Mouse (Mus musculus): ENCODE results near the gene Cabp1.

Cabp1 gene

DNA sequence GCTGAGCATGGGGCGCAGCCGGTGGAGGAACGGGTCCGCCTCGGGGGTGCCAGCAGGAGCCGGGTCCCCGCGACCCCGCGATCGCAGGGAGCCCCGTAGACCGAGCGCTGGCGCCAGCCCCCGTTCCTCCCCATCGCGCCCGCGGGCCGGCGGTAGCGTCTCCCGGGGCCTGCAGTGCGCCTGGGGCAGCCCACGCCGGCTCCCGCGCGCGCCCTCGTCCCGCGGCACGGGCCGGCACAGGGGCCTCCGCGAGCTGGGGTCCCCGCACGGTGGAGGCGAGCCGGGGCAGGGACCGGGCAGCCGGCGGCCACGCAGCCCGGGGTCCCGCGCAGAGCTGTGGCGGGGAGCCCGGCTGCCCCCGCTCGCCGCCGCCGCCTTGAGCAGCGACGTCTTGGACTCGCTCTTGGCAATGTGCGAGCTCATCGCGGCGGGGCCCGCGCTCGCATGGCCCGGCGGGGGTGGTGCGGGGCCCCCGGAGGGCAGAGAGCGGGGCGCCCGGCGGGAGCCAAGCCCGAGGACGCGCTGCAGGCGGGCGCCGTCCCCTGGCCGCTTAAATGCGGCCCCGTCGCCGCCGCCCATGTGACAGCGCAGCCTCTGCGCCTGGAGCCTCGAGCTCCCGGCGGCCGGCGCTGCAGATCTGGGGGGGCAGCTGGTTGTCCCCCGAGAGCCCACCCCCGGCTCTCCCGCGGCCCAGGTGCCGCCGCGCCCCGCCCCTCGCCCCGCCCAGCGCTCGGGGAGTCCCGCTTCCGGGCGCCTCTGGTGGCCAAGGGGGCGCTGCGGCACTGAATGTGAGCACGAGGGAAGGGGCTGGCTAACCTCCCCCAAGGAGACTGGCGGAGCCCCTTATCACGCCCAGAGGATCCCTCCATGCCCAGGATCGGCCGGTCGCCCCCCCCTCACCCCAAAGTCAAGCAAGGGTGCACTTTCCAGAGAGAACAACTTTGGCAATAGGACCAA is at the start of gene Cabp1:
Gene Cabp1, minus strand, starts transcription at position 713 of the 957 bp plus-strand sequence.
- DNase-seq (ENCODE audit: low spot score), result no peak

DNA sequence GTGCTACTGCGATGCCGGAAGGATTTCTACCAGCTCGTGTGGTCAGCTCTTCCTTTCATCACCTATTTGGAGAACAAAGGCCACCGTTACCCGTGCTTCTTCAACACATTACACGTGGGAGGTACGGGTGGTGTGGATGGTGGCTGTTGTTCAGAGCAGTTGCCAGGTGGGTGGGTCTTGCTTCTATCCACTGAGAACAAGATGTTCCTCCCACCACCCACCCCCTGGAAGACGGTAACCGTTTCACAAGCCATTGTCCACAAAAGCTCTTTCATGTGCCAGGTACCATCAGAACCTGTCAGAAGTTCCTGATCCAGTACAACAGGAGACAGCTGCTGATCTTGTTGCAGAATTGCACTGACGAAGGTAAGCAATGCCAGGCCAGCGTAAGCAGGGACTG is 46.0 kb upstream of the Cabp1 start:
- DNase-seq (ENCODE audit: low spot score), result no peak

GRCm38 (mm10) chr5:115238729-115239195 is 44.6 kb upstream of the Cabp1 start:
- no peak for DNase-seq (ENCODE audit: low spot score)

- peak; percentile 86 for DNase-seq (ENCODE audit: low spot score)
Observed at GRCm38 (mm10) chr5:115237803-115238728, 43.9 kb upstream of the Cabp1 start.

DNA sequence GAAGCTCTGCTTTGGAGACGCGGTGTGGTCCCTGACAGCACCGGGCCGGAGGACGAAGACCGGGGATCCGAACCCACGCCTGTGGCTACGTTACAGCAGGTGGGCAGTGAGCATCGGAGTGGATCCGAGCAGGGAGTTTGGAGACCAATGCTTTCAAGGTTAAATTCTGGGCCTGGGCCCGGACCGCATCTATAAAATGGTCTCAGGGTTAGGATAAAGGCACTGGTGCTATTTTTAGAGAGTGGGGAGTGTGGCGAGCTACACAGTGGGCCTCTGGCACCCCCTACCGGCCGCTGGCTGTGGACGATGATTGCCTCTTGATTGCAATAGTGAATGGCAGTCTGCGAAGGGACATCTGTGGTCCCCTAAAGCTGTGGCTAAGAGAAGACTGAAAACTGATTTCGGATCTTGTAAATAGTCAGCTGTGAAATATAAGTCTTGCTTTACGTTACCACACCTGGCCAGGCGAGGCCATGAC is 41.6 kb upstream of the Cabp1 start, which contains the start of gene Pop5:
Gene Pop5, plus strand, starts transcription at position 51 of the 478 bp plus-strand sequence.
- DNase-seq (ENCODE audit: low spot score), result peak; percentile 89

GRCm38 (mm10) chr5:115235323-115235771 is 41.2 kb upstream of the Cabp1 start:
- peak; percentile 38 for DNase-seq (ENCODE audit: low spot score)

DNA sequence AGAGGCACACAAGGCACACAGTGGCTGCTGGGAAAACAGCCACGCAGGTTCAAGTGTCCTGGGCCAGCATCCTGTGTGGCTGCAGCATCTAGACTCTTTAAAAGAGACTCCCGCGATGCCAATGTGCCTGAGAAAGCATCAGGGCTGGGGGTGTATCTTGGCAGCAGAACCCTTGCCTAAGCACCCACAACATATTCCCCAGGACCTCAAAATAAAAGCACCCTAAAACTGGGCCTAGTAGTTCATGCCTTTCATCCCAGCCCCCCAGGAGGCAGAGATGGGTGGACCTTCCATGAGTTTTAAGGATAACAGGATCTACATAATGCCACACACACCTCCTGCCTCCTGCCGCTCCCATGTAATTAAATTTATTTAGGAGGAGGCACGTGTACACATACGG is 40.3 kb upstream of the Cabp1 start:
- no peak for DNase-seq (ENCODE audit: low spot score)

- DNase-seq (ENCODE audit: low spot score), result no peak
Observed at GRCm38 (mm10) chr5:115233031-115233780, 39.0 kb upstream of the Cabp1 start.

- no peak for DNase-seq (ENCODE audit: low spot score)
Observed at GRCm38 (mm10) chr5:115232516-115232915, 38.3 kb upstream of the Cabp1 start.

- no peak for DNase-seq (ENCODE audit: low spot score)
Observed at GRCm38 (mm10) chr5:115231552-115232120, 37.5 kb upstream of the Cabp1 start.

- DNase-seq (ENCODE audit: low spot score), result no peak
Observed at GRCm38 (mm10) chr5:115230830-115231551, 36.8 kb upstream of the Cabp1 start.

DNA sequence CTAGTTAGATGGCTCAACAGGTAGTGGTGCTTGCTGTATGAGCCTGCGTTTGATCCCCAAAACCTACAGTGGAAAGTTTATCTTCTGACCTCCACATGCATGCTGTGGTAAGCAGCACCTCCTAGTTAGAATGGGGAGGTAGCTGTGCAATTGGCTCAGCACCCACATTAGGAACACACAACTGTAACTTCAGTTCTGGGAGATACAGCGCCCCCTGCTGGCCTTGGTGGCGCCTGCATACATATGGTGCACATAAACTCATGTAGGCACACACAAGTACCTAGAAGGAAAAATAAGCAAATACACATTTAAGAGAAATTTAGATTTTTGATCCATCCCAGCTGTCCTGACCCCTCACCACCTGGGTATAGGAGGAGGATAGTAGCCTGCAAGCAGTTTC is 28.3 kb upstream of the Cabp1 start:
- DNase-seq (ENCODE audit: low spot score), result no peak

GRCm38 (mm10) chr5:115220931-115221640 is 26.9 kb upstream of the Cabp1 start:
- no peak for DNase-seq (ENCODE audit: low spot score)

- no peak for DNase-seq (ENCODE audit: low spot score)
Observed at GRCm38 (mm10) chr5:115217998-115218397, 23.8 kb upstream of the Cabp1 start.

DNA sequence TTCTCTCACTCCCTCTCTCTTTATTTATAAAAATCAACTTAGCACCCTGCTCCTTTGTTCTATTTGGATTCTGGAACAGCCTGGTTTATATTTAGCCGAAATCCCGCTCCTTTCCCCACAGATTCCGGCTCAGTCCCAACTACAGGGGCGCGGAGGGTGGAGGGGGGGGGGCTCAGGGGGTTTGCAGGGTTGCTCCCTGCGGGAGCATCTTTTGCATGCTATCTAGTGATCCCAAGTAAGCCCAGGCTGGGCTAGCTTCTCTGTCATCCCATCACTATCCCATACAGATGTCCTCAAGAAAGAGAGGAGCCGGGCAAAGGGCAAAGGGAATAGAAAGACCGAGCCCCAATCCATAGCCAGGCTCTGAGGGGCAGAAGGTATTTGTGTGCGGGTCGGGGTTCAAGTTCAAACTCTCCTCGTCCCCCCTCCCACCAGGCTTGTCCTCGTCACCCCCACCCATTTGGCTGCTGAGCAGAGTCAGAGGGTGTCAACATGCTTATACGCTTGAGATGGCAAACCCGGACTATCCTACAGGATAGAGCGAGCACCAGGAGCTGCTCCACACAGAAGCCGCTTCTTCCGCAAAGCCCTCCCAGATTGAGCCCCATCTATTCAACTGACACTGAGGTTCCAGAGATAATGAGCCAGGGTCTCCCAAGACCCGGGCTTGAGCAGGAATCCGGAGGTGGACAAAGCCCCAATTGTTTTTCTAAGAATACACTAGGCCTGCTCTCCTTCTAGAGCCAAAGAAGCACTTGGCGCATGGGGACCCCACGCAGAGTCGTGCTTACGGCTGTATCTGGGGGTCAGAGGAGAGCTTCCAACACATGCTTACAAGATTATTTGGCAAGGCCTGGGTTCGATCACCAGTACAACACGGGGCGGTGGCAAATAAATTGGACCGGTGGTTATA is 21.3 kb upstream of the Cabp1 start:
- DNase-seq (ENCODE audit: low spot score), result no peak

DNA sequence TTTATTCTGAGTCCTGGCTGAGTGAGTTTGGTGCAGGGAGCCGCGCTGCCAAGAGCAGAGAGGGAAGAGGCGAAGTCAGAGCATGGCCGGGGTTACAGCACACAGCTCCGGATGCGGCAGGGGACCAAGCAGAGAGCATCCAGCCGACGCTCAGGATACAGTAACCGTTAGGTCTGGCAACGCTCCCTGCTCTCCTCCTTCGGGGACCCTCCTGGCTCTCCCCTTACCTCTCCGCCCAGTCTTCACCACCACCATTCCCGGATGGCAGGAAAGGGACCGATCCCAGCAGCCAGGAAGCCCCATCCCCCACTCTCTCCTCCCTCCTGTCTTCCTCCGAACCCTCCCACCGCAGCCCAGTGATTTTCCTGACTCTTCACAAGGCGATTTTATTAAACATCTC is 20.7 kb upstream of the Cabp1 start:
- DNase-seq (ENCODE audit: low spot score), result no peak

DNA sequence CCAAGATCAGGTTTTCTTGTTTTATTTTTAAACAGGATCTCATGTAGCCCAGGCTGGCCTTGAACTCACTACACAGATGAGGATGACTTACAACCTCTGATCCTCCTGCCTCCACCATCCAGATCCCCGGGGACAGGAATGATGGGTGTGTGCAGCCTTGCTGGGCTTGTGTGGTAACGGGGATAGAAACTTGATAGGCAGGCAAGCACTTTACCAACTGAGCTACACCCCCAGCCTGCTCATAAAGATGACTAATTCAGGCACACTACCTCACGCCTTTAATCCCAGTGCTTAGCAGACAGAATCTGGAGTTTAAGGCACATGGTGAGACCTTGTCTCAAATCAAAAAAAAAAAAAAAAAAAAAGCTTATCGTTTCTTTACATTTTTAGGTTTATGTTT is 18.7 kb upstream of the Cabp1 start:
- DNase-seq (ENCODE audit: low spot score), result no peak

DNA sequence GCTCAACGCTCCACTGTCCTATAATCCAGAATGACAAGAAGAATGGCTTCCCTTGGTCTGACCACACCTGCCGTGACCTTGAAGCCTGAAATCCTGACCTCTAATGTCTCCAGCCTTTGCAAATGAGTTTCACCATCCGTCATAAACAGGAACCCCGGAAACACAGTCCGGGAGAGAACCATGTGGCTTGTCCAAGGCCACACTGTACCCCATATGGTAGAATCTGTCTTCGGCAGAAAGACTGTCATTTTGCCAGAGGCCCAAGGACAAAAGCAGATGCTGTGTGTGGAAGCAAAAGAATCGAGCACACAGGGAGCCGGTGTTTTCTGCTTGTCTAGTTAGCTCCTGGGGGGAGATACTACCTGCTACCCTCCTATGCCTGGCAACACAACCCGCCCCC is 18.3 kb upstream of the Cabp1 start:
- DNase-seq (ENCODE audit: low spot score), result no peak

DNA sequence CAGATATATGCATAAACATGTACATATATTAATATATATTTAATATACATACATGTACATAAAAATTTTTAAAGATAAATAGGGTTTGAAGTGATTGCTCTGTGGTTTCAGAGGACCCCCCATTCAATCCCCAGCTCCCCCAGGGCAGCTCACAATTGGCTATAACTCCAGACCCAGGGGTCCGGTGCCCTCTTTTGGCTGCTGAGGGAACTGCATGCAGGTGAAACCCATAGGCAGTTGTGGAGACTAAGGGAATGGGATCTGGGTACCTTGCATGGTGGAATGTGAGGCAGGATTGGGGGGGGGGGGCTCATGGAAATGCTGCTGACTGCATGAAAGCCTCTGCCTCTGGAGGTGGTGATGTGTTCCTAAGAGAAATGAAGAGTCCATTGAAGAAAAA is 16.2 kb upstream of the Cabp1 start:
- DNase-seq (ENCODE audit: low spot score), result no peak

Measured in ovary, postnatal 14 days (tissue).